Mouse (Mus musculus) heart, postnatal 0 days (tissue): ENCODE results near the gene Pld1. TPM values are rescaled to one million over a fixed set of nuclear protein-coding genes. Genes with fewer than 3 reads are reported as not detected.

Source experiments
- ATAC-seq: fragments of 200-750 bp; cut with Nextera tagmentation; 2 replicates; pipeline ENCODE4 v1.8.0; 2017; ENCODE audit warnings: low read depth, moderate number of reproducible peaks, moderate library complexity; ENCODE audit not compliant: insufficient read depth
- DNase-seq: peaks from one replicate; pipeline ENCODE4 v3.0.0-alpha.2; 2016; ENCODE audit warnings: low spot score
- H3K27ac ChIP-seq: fragments of 300-500 bp; sonication (generic); 2 replicates; pipeline ENCODE4 v1.5.1; 2014; ENCODE audit warnings: low read depth, mild to moderate bottlenecking
- H3K27me3 ChIP-seq: fragments of 300-500 bp; sonication (generic); 2 replicates; pipeline ENCODE4 v1.6.1; 2014; ENCODE audit warnings: low read length, mixed read lengths; ENCODE audit not compliant: control insufficient read depth, insufficient read depth
- H3K36me3 ChIP-seq: fragments of 300-500 bp; sonication (generic); replicated peaks from 2 replicates; pipeline ENCODE4 v1.6.1; 2014; ENCODE audit warnings: low read length, mixed read lengths; ENCODE audit not compliant: control insufficient read depth, insufficient read depth
- H3K4me1 ChIP-seq: fragments of 300-500 bp; sonication (generic); 2 replicates; pipeline ENCODE4 v1.6.1; 2014; ENCODE audit warnings: antibody characterized with exemption; ENCODE audit not compliant: control insufficient read depth, insufficient read depth
- H3K4me2 ChIP-seq: fragments of 300-500 bp; sonication (generic); 2 replicates; pipeline ENCODE4 v1.6.1; 2014; ENCODE audit warnings: low read depth, mild to moderate bottlenecking, low read length, moderate library complexity
- H3K4me3 ChIP-seq: fragments of 300-500 bp; sonication (generic); 2 replicates; pipeline ENCODE4 v1.5.1; 2014; ENCODE audit warnings: low read depth, low read length
- H3K9ac ChIP-seq: fragments of 300-500 bp; sonication (generic); replicated peaks from 2 replicates; pipeline ENCODE4 v1.6.1; 2014; ENCODE audit warnings: low read depth, low read length, mixed read lengths
- H3K9me3 ChIP-seq: fragments of 300-500 bp; sonication (generic); replicated peaks from 2 replicates; pipeline ENCODE4 v1.6.1; 2016; ENCODE audit warnings: low read length; ENCODE audit not compliant: control insufficient read depth
- CTCF ChIP-seq: IDR thresholded peaks from 2 replicates; pipeline ENCODE4 v1.5.1; 2016; ENCODE audit warnings: antibody characterized with exemption, control low read depth, low read depth
- EP300 ChIP-seq: IDR thresholded peaks from 2 replicates; pipeline ENCODE4 v1.6.1; 2016; ENCODE audit warnings: antibody characterized with exemption, low read depth
- WGBS: fragments of 180-500 bp; shearing (Covaris S2); extraction: QIAGEN DNeasy Blood & Tissue Kit; methylation state at CpG from one replicate; pipeline ENCODE4 v1.1.7; 2014; 5-methylcytosine and 5-hydroxymethylcytosine counted together
- polyA plus RNA-seq: library from polyadenylated mRNA; unstranded; fragments of >200 nt; fragmentation: Nextera tagmentation; extraction: Ambion mirVana; gene quantifications from 2 replicates; pipeline ENCODE4 v1.2.1, GENCODE M21; 2015
- total RNA-seq: library from RNA; depleted of rRNA; stranded (reverse); fragments of >200 nt; gene quantifications from 2 replicates; pipeline ENCODE4 v1.2.3, GENCODE M21; 2014; ENCODE audit warnings: low replicate concordance

Gene Pld1
- total and polyA plus RNA-seq, 2 experiments from 2014 or later = 5.0 to 7.6 TPM

- ATAC-seq = no peak
- Histone ChIP-seq H3K27me3 (no peaks in the 10 kb centered on the region), H3K4me2 (no peak overlapping the region), H3K9ac (no peak overlapping the region), H3K36me3 (peaks cover 11% of the 10 kb centered on the region; the same call in 1 of the 2 replicates), H3K4me3 (no peak overlapping the region), H3K9me3 (no peaks in the 10 kb centered on the region), H3K4me1 (peaks cover 8% of the 10 kb centered on the region; the same call in 1 of the 2 replicates), H3K27ac (no peak overlapping the region)
- TF ChIP-seq EP300 (no peak), CTCF (no peak)
- 74% methylated on average over 2 of the region's 2 CpGs for WGBS
- DNase-seq = no peak
These were observed 145.8 kb downstream of the Pld1 start for GRCm38 (mm10) chr3:28084281-28084680.

- WGBS = 69% methylated on average over 1 of the region's 1 CpGs
- Histone ChIP-seq H3K27ac (no peak overlapping the region), H3K36me3 (peaks cover 33% of the 10 kb centered on the region), H3K4me3 (no peak overlapping the region), H3K4me1 (no peaks in the 10 kb centered on the region), H3K27me3 (no peaks in the 10 kb centered on the region), H3K9ac (no peak overlapping the region), H3K9me3 (no peaks in the 10 kb centered on the region), H3K4me2 (no peak overlapping the region)
- TF ChIP-seq CTCF (no peak), EP300 (no peak)
- DNase-seq (no peak), ATAC-seq (no peak)
These were observed 152.8 kb downstream of the Pld1 start for GRCm38 (mm10) chr3:28091296-28091695.

DNA sequence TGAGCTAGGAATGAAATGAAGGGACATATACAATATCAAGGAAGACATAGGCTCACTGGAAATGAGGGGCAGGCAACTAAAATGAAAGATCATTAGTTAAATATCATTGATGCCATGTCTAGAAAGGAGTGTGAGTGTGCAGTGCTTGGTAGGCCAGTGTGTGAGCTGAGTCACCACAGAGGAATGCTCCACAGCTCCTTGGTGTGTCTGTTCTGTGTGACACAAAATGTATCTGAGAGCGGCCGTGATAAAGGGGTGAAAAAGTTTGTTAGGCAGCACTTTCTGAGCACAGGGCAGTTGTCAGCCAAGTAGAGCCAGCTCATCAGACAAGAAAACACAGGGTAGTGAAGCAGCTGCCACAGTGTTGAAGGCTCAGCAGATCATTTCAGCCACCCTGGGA lies 153.2 kb downstream of the Pld1 start:
- 23% methylated on average over 2 of the region's 2 CpGs for WGBS
- TF ChIP-seq EP300 (no peak), CTCF (no peak)
- peak; percentile 64; the same call in 1 of the 2 replicates for ATAC-seq
- Histone ChIP-seq H3K27ac (no peak overlapping the region), H3K4me1 (no peaks in the 10 kb centered on the region), H3K36me3 (peaks cover 33% of the 10 kb centered on the region), H3K4me2 (no peak overlapping the region), H3K27me3 (no peaks in the 10 kb centered on the region), H3K4me3 (no peak overlapping the region), H3K9me3 (no peaks in the 10 kb centered on the region), H3K9ac (no peak overlapping the region)
- DNase-seq = no peak

DNA sequence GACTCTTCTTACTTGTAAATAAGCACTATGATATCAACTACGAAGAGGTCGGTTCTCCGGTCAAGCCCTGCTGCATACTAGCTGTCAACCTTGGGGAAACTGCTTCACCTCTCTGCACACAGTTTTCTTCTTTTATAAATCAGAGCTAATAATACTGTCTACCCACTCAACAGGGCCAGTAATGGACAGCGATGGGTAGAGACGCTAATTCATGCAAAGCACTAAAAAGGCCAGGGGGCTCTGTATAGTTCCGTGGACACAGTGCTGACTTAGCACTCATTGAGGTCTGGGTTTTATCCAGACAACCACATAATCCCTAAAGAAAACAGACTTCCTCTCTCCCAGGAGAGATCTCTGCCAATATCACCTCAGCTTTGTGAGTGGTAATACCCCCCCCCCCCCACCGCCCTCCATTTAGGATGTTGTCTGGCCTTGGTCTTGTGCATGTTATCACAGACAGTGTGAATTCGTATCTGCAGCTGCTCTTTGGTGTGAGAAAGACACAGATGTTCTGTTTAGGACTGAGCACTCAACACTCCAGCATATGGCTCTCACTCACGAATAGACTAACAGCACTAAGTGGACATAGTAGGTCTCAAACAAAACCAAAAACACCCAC lies 155.3 kb downstream of the Pld1 start:
- DNase-seq (no peak), ATAC-seq (no peak)
- no peaks in the 10 kb centered on the region for H3K4me1 ChIP-seq
- no peak overlapping the region for H3K27ac ChIP-seq
- H3K36me3 ChIP-seq = peaks cover 31% of the 10 kb centered on the region
- H3K27me3 ChIP-seq = no peaks in the 10 kb centered on the region
- H3K9ac ChIP-seq = no peak overlapping the region
- no peak overlapping the region for H3K4me2 ChIP-seq
- H3K4me3 ChIP-seq = no peak overlapping the region
- TF ChIP-seq EP300 = no peak
- no peak for TF ChIP-seq CTCF
- WGBS = 62% methylated on average over 9 of the region's 9 CpGs
- H3K9me3 ChIP-seq = no peaks in the 10 kb centered on the region

- Histone ChIP-seq H3K4me3 (no peak overlapping the region), H3K27me3 (no peaks in the 10 kb centered on the region), H3K27ac (no peak overlapping the region), H3K4me2 (no peak overlapping the region), H3K36me3 (peaks cover 20% of the 10 kb centered on the region), H3K9ac (no peak overlapping the region), H3K4me1 (no peaks in the 10 kb centered on the region), H3K9me3 (no peaks in the 10 kb centered on the region)
- WGBS = 94% methylated on average over 9 of the region's 9 CpGs
- TF ChIP-seq EP300 (no peak), CTCF (no peak)
- ATAC-seq = no peak
- DNase-seq = no peak
These were observed 157.0 kb downstream of the Pld1 start for GRCm38 (mm10) chr3:28095451-28095850.

DNA sequence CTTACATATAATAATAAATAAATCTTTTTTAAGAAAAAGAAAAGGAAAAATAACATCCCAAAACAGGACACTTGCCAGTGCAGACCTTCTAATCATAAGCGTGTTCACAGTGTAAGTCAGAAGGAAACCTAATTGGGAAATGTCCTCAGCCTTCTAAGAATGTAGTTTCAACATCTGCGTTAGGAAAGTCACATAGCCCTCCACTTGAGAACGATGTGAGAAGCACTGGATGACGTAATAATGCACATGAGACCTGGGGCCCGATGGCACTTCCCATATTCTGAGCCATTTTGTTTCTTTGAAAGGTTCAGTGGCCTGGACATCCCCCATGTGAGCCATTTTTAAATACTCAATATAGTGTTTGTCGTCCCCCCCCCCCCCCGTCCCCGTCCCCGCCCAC lies 160.7 kb downstream of the Pld1 start:
- no peak overlapping the region for H3K27ac ChIP-seq
- DNase-seq = no peak
- no peaks in the 10 kb centered on the region for H3K4me1 ChIP-seq
- no peak overlapping the region for H3K4me2 ChIP-seq
- H3K27me3 ChIP-seq = no peaks in the 10 kb centered on the region
- no peak overlapping the region for H3K9ac ChIP-seq
- no peak for ATAC-seq
- H3K4me3 ChIP-seq = no peak overlapping the region
- 85% methylated on average over 8 of the region's 9 CpGs for WGBS
- TF ChIP-seq EP300 = no peak
- TF ChIP-seq CTCF = no peak
- no peaks in the 10 kb centered on the region for H3K9me3 ChIP-seq
- peaks cover 17% of the 10 kb centered on the region for H3K36me3 ChIP-seq
